In the genomic region with DNA sequence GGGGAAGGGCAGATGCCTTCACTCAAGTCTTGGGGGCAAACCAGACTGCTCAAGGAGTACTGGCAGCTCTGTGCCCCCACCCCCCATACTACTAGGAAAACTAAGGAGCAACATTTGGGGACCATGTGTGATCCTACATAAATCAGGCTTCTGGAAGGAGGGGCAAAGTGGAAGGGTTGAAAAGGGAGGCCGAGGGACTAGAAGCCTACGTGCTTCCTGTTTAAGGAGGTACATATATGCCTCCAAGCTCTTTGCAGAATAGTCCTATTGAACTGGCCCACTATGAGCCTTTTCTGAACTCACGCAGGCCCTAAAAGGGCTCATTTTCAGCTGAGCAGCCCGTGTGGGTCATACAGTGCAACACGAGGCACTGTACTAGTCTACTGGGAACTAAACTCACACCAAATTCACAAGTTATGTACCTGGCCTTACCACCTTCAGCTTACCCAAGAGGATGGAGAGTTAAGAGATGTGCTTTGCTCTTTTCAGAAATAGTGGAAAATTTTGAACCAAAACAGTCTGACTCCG, we compare ENCODE assay signal across 8 mouse cellular contexts. TPM values are rescaled to one million over a fixed set of nuclear protein-coding genes. Genes with fewer than 3 reads are reported as not detected.
DNase-seq lines count a peak whose midpoint lies in the region; ATAC-seq and TF ChIP-seq lines count a peak whose summit lies in the region.

No protein-coding gene starts in this region.

- WGBS in forebrain, postnatal 0 days, result 54% methylated on average over 6 of the region's 6 CpGs
- 10% methylated on average over 6 of the region's 6 CpGs for WGBS in macrophage (ENCODE audit: missing documents)

- ATAC-seq in erythroblast, adult 5-6 weeks (replicated peaks; ENCODE audit: low FRiP score, poor library complexity, severe bottlenecking), result no peak
- no peak for ATAC-seq in forebrain, postnatal 0 days

- H3K27me3 ChIP-seq in erythroblast, embryonic 14.5 days (ENCODE audit: control insufficient read depth), result peaks cover 25% of the 10 kb centered on the region
- no peaks in the 10 kb centered on the region for H3K27me3 ChIP-seq in forebrain, postnatal 0 days (ENCODE audit: insufficient read depth, low read length)

- peak; percentile 66 for DNase-seq in A20 (ENCODE audit: low read depth, low spot score)
- no peak for DNase-seq in forebrain, postnatal 0 days
- DNase-seq in ovary, adult 18-20 months (ENCODE audit: low spot score), result no peak
- DNase-seq in urinary bladder, postnatal 36 days (ENCODE audit: low spot score in 2 of 2), result no peak
- DNase-seq in lung, postnatal 36 days, result no peak

- H3K4me1 ChIP-seq in erythroblast, embryonic 14.5 days (ENCODE audit: control insufficient read depth), result peaks cover 84% of the 10 kb centered on the region
- H3K4me1 ChIP-seq in forebrain, postnatal 0 days (ENCODE audit: insufficient read depth), result peaks cover 30% of the 10 kb centered on the region

- H3K4me2 ChIP-seq in forebrain, postnatal 0 days (ENCODE audit: low read depth), result peak overlapping the region; percentile 93

- H3K9ac ChIP-seq in forebrain, postnatal 0 days, result no peak overlapping the region

- peaks cover 33% of the 10 kb centered on the region for H3K79me2 ChIP-seq in macrophage (ENCODE audit: inconsistent target)

- no peak for TF ChIP-seq CTCF in forebrain, postnatal 0 days (IDR thresholded peaks at IDR 0.05; ENCODE audit: low read depth)

- peaks cover 16% of the 10 kb centered on the region for H3K36me3 ChIP-seq in erythroblast, embryonic 14.5 days (ENCODE audit: control insufficient read depth)
- peaks cover 4% of the 10 kb centered on the region; the same call in 1 of the 2 replicates for H3K36me3 ChIP-seq in forebrain, postnatal 0 days (ENCODE audit: insufficient read depth)
- no peaks in the 10 kb centered on the region for H3K36me3 ChIP-seq in macrophage (ENCODE audit: inconsistent target)

- peak overlapping the region; percentile 55 for H3K27ac ChIP-seq in forebrain, postnatal 0 days (ENCODE audit: low read depth, low read length)
- peak overlapping the region; percentile 99 for H3K27ac ChIP-seq in macrophage

- H3K4me3 ChIP-seq in erythroblast, embryonic 14.5 days (replicated peaks), result peak overlapping the region; percentile 84
- no peak overlapping the region for H3K4me3 ChIP-seq in forebrain, postnatal 0 days (ENCODE audit: low read depth, low read length)
- H3K4me3 ChIP-seq in macrophage (ENCODE audit: inconsistent target), result peak overlapping the region; percentile 29; the same call in 1 of the 2 replicates

- no peaks in the 10 kb centered on the region for H3K9me3 ChIP-seq in erythroblast, embryonic 14.5 days (ENCODE audit: control insufficient read depth, low read length)
- H3K9me3 ChIP-seq in forebrain, postnatal 0 days (ENCODE audit: low read length), result no peaks in the 10 kb centered on the region

RNA-seq across cellular contexts. Expression of a gene that starts 1.2 kb away (rescaled TPM):
- 2.6 and 3.4 TPM in 2 replicates for polyA plus RNA-seq in erythroblast, embryonic 14.5 days (2012)
- total RNA-seq in erythroblast, adult 5-6 weeks (2015; ENCODE audit: low replicate concordance), result 38.2 and 38.7 TPM in 2 replicates
- 11.3 and 19.8 TPM in 2 replicates for total RNA-seq in erythroblast, adult 5-6 weeks (2017; ENCODE audit: low replicate concordance)
- total RNA-seq in forebrain, postnatal 0 days (2014; rRNA removed), result 45.0 and 53.0 TPM in 2 replicates
- polyA plus RNA-seq in forebrain, postnatal 0 days (2015; fragmentation: Nextera tagmentation; extraction: Ambion mirVana), result 30.9 and 34.0 TPM in 2 replicates
- total RNA-seq in macrophage (2018; cell fraction: chromatin; rRNA removed), result 100 to 1,000 TPM in 17 of 26 experiments, 10 to 100 TPM in 9; 29.4 to 174 (median 111) TPM
- 10 to 100 TPM; 29.8 to 74.5 (median 47.8) TPM for total RNA-seq in macrophage (2018; cell fraction: cytosol; rRNA removed)
- total RNA-seq in macrophage (2018; cell fraction: nucleus; rRNA removed), result 100 to 1,000 TPM in 10 of 26 experiments, 10 to 100 TPM in 16; 36.8 to 163 (median 85.6) TPM
- 37.8 to 68.1 TPM (median 46.3 TPM) in 3 replicates for polyA plus RNA-seq in macrophage (2018)

RNA-seq across cellular contexts. Expression of a gene that starts 59.2 kb away (rescaled TPM):
- polyA plus RNA-seq in erythroblast, embryonic 14.5 days (2012), result 1.6 and 3.1 TPM in 2 replicates
- 6.5 and 6.7 TPM in 2 replicates for total RNA-seq in erythroblast, adult 5-6 weeks (2015; ENCODE audit: low replicate concordance)
- total RNA-seq in erythroblast, adult 5-6 weeks (2017; ENCODE audit: low replicate concordance), result 6.8 and 25.6 TPM in 2 replicates
- total RNA-seq in forebrain, postnatal 0 days (2014; rRNA removed), result 3.1 and 6.8 TPM in 2 replicates
- 1.6 and 2.0 TPM in 2 replicates for polyA plus RNA-seq in forebrain, postnatal 0 days (2015; fragmentation: Nextera tagmentation; extraction: Ambion mirVana)
- total RNA-seq in macrophage (2018; cell fraction: chromatin; rRNA removed), result 10 to 100 TPM in 8 of 26 experiments, 1 to 10 TPM in 18; 1.6 to 22.0 (median 5.7) TPM
- total RNA-seq in macrophage (2018; cell fraction: cytosol; rRNA removed), result 1 to 10 TPM in 24 of 26 experiments, under 1 TPM in 2; 0.82 to 5.2 (median 2.1) TPM
- total RNA-seq in macrophage (2018; cell fraction: nucleus; rRNA removed), result 10 to 100 TPM in 1 of 26 experiments, 1 to 10 TPM in 25; 1.3 to 14.6 (median 3.6) TPM
- polyA plus RNA-seq in macrophage (2018), result 2.5 to 4.1 TPM (median 3.7 TPM) in 3 replicates
